Mouse (Mus musculus): ENCODE measurements at regions not wholly inside any gene's neighbourhood (a gene's known extent, or its start where the extent isn't known, plus 50 kb on each side); places are given as distances from the start of the nearest gene placed in this dataset.

DNA sequence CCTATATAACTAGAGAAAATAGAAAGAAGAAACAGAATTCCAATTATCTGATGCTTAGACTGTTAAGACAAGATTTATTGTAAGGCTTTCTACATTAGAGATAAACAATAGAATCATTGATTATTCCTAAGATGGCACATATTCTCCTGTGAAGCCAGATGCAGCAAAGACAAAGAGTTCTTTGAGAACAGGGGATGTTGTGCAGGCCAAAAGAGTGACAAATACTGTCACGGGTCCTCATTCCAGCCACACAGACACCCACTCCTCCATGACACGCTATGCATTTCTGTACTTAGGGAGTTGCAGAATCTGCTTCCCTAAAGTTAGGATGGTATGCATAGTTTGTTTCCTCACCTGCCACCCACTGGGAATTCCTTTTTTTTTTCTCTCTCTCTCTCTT, 245.2 kb downstream of the Sv2b start:
- no peak overlapping the region for H3K4me3 ChIP-seq
- no peak for DNase-seq (ENCODE audit: extremely low spot score in 1 of 2, low spot score in 2 of 2)
- TF ChIP-seq CTCF (IDR thresholded peaks at IDR 0.05): no peak
- H3K27ac ChIP-seq: no peak overlapping the region
- intact Hi-C loops (cut with DNase I): no loop called here

GRCm38 (mm10) chr7:75050231-75050630, 258.8 kb downstream of the Sv2b start:
- intact Hi-C loops (cut with DNase I): no loop called here
- TF ChIP-seq CTCF (IDR thresholded peaks at IDR 0.05): no peak
- no peak for DNase-seq (ENCODE audit: extremely low spot score in 1 of 2, low spot score in 2 of 2)
- H3K27ac ChIP-seq: no peak overlapping the region
- no peak overlapping the region for H3K4me3 ChIP-seq

DNA sequence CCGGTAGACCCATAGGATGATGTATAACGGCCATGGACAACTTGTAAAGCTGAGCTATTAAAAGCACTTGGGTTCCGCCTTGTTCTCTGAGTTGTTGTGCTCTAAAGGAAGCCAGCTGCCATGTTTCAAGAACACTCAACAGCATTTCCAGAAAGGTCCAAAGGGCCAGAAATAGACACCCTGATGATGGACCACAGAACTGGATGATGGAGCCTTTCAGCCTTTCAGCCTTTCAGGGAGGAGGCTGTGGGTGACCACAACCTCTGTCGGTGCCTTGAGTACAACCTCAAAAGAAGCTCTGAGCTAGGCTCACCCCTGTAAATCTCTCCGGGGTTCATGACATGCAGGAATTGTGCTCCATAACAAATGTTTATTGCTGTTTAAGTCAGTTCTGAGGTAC, 259.3 kb downstream of the Sv2b start:
- intact Hi-C loops (cut with DNase I): no loop called here
- no peak for TF ChIP-seq CTCF (IDR thresholded peaks at IDR 0.05)
- DNase-seq (ENCODE audit: extremely low spot score in 1 of 2, low spot score in 2 of 2): no peak
- H3K4me3 ChIP-seq: no peak overlapping the region
- H3K27ac ChIP-seq: no peak overlapping the region

DNA sequence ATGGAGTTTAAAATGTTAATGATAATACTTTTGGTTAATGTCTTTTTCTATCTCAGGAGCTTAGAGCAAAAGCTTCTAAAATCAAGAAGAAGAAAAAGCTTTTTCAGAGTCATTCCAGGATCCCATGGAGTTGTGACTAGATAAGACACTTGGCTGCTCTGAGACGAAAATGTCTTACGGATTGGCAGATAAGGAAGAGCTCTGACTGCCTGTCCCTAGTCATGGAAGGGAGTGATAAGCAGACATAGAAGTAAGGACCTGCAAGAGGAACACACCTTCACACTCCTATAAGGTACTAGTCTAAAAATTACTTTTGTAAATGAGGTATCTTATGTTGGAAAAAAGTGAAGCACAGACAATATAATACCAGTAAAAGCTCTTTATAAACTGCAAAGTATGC, 260.2 kb downstream of the Sv2b start:
- H3K4me3 ChIP-seq: no peak overlapping the region
- DNase-seq (ENCODE audit: extremely low spot score in 1 of 2, low spot score in 2 of 2): no peak
- intact Hi-C loops (cut with DNase I): no loop called here
- TF ChIP-seq CTCF (IDR thresholded peaks at IDR 0.05): no peak
- no peak overlapping the region for H3K27ac ChIP-seq

GRCm38 (mm10) chr7:75047827-75048226, 261.2 kb downstream of the Sv2b start:
- no peak overlapping the region for H3K4me3 ChIP-seq
- TF ChIP-seq CTCF (IDR thresholded peaks at IDR 0.05): no peak
- no peak overlapping the region for H3K27ac ChIP-seq
- intact Hi-C loops (cut with DNase I): no loop called here
- DNase-seq (ENCODE audit: extremely low spot score in 1 of 2, low spot score in 2 of 2): no peak

- Histone ChIP-seq H3K4me3 (no peak overlapping the region), H3K27ac (no peak overlapping the region)
- intact Hi-C loops (cut with DNase I): no loop called here
- TF ChIP-seq CTCF (IDR thresholded peaks at IDR 0.05): no peak
- DNase-seq (ENCODE audit: extremely low spot score in 1 of 2, low spot score in 2 of 2): no peak
These were observed 268.2 kb downstream of the Sv2b start for GRCm38 (mm10) chr7:75040871-75041270.

DNA sequence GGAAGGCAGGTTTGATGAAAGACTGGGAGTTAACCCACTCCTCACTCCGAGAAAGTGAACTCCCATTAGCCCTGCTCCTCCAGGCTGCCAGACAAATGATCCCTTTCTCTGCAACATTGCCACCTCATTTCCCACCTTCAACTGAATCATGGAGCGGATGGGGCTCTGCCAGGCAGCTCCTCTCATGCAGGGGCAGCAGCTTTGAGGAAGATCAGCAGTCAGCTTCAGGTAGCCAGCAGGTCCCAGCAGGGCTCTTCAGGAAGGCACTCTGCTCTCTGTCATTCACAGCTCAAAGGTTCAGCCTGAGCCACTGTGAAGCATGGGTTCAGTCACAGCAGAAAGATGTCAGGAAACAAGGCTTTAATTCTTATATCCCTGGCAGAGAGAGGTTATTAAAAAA, 282.9 kb downstream of the Sv2b start:
- TF ChIP-seq CTCF (IDR thresholded peaks at IDR 0.05): no peak
- DNase-seq (ENCODE audit: extremely low spot score in 1 of 2, low spot score in 2 of 2): no peak
- intact Hi-C loops (cut with DNase I): no loop called here
- Histone ChIP-seq H3K4me3 (no peak overlapping the region), H3K27ac (no peak overlapping the region)

DNA sequence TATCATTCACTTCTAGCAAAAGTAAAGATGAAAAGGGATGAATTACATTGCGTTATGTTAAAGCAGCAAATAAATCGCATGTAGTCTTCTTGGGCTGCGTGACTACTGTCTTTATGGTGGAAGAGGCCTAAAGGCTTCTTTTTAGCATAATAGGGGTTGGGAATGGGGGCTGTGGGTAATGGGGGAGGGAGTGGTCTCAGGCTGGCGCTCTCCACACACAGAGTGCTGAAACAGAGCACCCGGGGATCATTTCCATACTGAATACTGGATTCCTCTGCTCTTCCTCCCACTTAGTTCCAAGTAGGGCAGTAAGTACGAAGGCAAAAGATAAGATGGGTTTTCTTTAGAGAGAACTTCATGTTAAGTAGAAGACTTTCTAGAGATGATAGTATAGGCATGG, 287.1 kb downstream of the Sv2b start:
- no peak overlapping the region for H3K4me3 ChIP-seq
- intact Hi-C loops (cut with DNase I): no loop called here
- no peak for TF ChIP-seq CTCF (IDR thresholded peaks at IDR 0.05)
- no peak overlapping the region for H3K27ac ChIP-seq
- no peak for DNase-seq (ENCODE audit: extremely low spot score in 1 of 2, low spot score in 2 of 2)

DNA sequence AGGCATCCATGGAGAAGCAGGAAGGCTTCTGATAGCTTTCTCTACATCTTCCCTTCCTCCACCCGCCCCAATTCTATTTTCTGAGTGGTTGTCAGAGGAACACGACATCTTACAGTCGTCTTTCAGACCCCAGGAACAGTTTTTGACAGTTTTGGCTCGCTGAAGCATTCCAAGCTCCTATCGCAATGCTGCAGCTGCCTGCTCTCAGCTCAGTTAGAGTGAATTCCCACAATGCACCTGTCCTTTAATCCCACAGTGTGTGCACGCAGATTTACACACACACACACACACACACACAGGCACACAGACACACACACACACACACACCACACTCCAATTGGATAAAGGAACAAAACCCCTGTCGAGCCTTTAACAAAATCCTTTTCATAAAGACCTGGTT, 290.4 kb downstream of the Sv2b start:
- H3K4me3 ChIP-seq: no peak overlapping the region
- intact Hi-C loops (cut with DNase I): no loop called here
- no peak for DNase-seq (ENCODE audit: extremely low spot score in 1 of 2, low spot score in 2 of 2)
- no peak for TF ChIP-seq CTCF (IDR thresholded peaks at IDR 0.05)
- H3K27ac ChIP-seq: no peak overlapping the region

DNA sequence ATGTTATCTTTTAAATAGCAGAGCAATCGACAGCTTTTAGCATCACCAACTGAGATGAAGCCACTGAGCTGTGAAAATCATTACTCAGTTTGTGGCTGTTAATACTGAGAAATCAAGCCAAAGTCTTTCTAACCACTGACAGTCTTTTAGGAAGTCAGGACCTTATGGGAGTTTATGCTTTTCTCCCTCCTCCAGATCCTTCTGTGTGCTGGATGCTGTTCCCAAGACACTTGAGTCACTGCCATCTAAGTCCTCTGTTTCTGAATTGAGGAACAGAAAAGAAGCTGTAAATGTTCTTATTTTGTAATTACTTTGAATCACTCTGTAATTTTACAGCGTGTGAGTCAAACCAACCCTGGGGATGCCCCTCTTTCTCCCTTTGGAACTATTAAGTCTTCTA, 300.6 kb downstream of the Sv2b start:
- Histone ChIP-seq H3K27ac (no peak overlapping the region), H3K4me3 (no peak overlapping the region)
- TF ChIP-seq CTCF (IDR thresholded peaks at IDR 0.05): no peak
- intact Hi-C loops (cut with DNase I): no loop called here
- no peak for DNase-seq (ENCODE audit: extremely low spot score in 1 of 2, low spot score in 2 of 2)

DNA sequence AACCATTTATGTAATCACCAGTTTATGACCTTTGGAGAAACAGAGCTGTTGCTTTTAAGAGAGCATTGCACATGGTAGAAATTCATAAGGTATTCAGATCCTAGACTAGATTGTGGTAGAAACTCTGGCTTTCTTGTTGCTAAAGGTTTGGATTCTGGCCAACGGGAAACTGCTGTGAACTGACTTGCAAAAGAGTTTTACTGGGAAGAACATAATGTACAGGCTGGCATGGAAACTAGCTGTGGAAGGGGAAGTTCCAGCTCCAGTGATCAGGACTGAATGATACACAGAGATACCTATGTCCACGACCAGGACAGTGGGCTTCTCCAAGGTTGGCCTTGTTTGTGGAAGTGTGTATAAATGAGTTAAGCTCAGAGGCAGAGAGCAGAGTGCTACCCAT, 318.9 kb downstream of the Sv2b start:
- no peak for TF ChIP-seq CTCF (IDR thresholded peaks at IDR 0.05)
- Histone ChIP-seq H3K4me3 (no peak overlapping the region), H3K27ac (no peak overlapping the region)
- DNase-seq (ENCODE audit: extremely low spot score in 1 of 2, low spot score in 2 of 2): no peak
- intact Hi-C loops (cut with DNase I): no loop called here

GRCm38 (mm10) chr7:74979479-74979878, 329.6 kb downstream of the Sv2b start:
- no peak overlapping the region for H3K27ac ChIP-seq
- intact Hi-C loops (cut with DNase I): no loop called here
- no peak for TF ChIP-seq CTCF (IDR thresholded peaks at IDR 0.05)
- no peak for DNase-seq (ENCODE audit: extremely low spot score in 1 of 2, low spot score in 2 of 2)
- H3K4me3 ChIP-seq: no peak overlapping the region

DNA sequence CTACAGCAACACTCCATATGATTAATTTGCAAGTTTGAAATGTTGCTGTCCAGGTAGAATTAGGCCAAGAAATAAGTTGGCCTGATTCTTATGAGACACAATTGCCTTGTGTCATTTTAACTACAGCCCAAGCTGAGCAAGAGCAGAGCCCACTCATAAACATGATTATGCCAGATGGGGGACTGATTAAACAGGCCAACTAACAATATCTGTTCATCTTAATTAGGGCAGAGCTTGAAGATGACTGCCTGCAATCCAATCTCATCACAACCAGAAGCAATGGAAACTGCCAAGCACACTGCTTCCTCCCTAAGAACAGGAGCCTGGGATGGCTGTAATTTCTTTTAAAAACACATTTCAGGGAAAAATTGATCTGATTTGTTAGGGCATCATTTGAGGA, 333.1 kb downstream of the Sv2b start:
- intact Hi-C loops (cut with DNase I): no loop called here
- DNase-seq (ENCODE audit: extremely low spot score in 1 of 2, low spot score in 2 of 2): no peak
- H3K4me3 ChIP-seq: no peak overlapping the region
- H3K27ac ChIP-seq: no peak overlapping the region
- TF ChIP-seq CTCF (IDR thresholded peaks at IDR 0.05): no peak

DNA sequence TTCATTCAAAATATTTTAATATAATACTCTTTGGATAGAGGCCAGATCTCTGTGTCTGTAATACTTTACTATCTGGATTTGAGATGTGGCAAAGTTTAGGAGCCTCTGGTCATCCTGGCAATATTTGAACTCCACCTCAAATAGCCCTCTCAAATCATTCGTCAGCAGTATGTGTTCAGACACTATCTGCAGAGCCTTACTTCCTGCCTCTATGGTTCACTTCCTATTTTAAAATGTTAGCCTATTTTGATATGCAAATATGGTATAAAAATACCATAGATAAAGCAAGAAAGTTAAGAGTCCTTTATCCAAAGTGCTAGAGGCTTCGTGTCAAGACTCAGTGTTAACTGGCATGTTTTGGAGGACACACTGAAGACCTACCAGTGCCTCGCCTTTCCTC, 334.6 kb downstream of the Sv2b start:
- H3K27ac ChIP-seq: no peak overlapping the region
- no peak for DNase-seq (ENCODE audit: extremely low spot score in 1 of 2, low spot score in 2 of 2)
- no peak overlapping the region for H3K4me3 ChIP-seq
- intact Hi-C loops (cut with DNase I): no loop called here
- TF ChIP-seq CTCF (IDR thresholded peaks at IDR 0.05): no peak
